Mouse (Mus musculus): Measurements from ENCODE around the gene Slc4a4. TPM values are rescaled to one million over a fixed set of nuclear protein-coding genes. Genes with fewer than 3 reads are reported as not detected.
"Not testable (repeated sequence)": the region's sequence is repeated elsewhere in the genome, so short reads cannot be mapped to it uniquely, and the experiment has no call there.

The Slc4a4 gene
- polyA plus RNA-seq, 1 experiment from 2014 or later: 5.6 TPM

- WGBS: 11% methylated on average over 8 of the region's 8 CpGs
- Histone ChIP-seq H3K27ac (ENCODE audit: poor library complexity, severe bottlenecking) (peak overlapping the region; percentile 83), H3K9me3 (replicated peaks) (no peaks in the 10 kb centered on the region), H3K36me3 (no peaks in the 10 kb centered on the region), H3K9ac (0 out of 2 replicates have a peak overlapping the region, but pooled peaks have one; percentile 38), H3K4me1 (replicated peaks) (peaks cover 19% of the 10 kb centered on the region), H3K4me2 (peak overlapping the region; percentile 47), H3K4me3 (no peak overlapping the region), H3K27me3 (replicated peaks) (no peaks in the 10 kb centered on the region)
- peak; percentile 75; the same call in 1 of the 2 replicates for ATAC-seq (ENCODE audit: insufficient number of reproducible peaks, low FRiP score)
Observed at GRCm38 (mm10) chr5:88981243-88982014, 94.8 kb downstream of the Slc4a4 start.

- H3K9me3 ChIP-seq (replicated peaks): no peaks in the 10 kb centered on the region
- H3K27me3 ChIP-seq (replicated peaks): no peaks in the 10 kb centered on the region
- H3K36me3 ChIP-seq: no peaks in the 10 kb centered on the region
- ATAC-seq (ENCODE audit: insufficient number of reproducible peaks, low FRiP score): no peak
- peaks cover 19% of the 10 kb centered on the region for H3K4me1 ChIP-seq (replicated peaks)
- H3K4me3 ChIP-seq: no peak overlapping the region
- H3K27ac ChIP-seq (ENCODE audit: poor library complexity, severe bottlenecking): peak overlapping the region; percentile 83
- WGBS: 51% methylated on average over 3 of the region's 3 CpGs
- H3K9ac ChIP-seq: no peak overlapping the region
- peak overlapping the region; percentile 47 for H3K4me2 ChIP-seq
Observed at GRCm38 (mm10) chr5:88982040-88982736, 95.6 kb downstream of the Slc4a4 start.

- Histone ChIP-seq H3K27me3 (replicated peaks) (no peaks in the 10 kb centered on the region), H3K36me3 (no peaks in the 10 kb centered on the region), H3K9me3 (replicated peaks) (no peaks in the 10 kb centered on the region), H3K4me2 (no peak overlapping the region), H3K4me1 (replicated peaks) (peaks cover 19% of the 10 kb centered on the region), H3K27ac (ENCODE audit: poor library complexity, severe bottlenecking) (no peak overlapping the region), H3K9ac (no peak overlapping the region), H3K4me3 (no peak overlapping the region)
- WGBS: 95% methylated on average over 2 of the region's 2 CpGs
- no peak for ATAC-seq (ENCODE audit: insufficient number of reproducible peaks, low FRiP score)
Observed at GRCm38 (mm10) chr5:88983170-88983569, 96.6 kb downstream of the Slc4a4 start.

- no peaks in the 10 kb centered on the region for H3K36me3 ChIP-seq
- no peak overlapping the region for H3K4me2 ChIP-seq
- no peak overlapping the region for H3K4me3 ChIP-seq
- no peaks in the 10 kb centered on the region for H3K27me3 ChIP-seq (replicated peaks)
- H3K9me3 ChIP-seq (replicated peaks): no peaks in the 10 kb centered on the region
- ATAC-seq (ENCODE audit: insufficient number of reproducible peaks, low FRiP score): no peak
- H3K27ac ChIP-seq (ENCODE audit: poor library complexity, severe bottlenecking): no peak overlapping the region
- H3K9ac ChIP-seq: no peak overlapping the region
- peaks cover 19% of the 10 kb centered on the region for H3K4me1 ChIP-seq (replicated peaks)
- WGBS: 79% methylated on average over 7 of the region's 7 CpGs
Observed at GRCm38 (mm10) chr5:88983652-88984051, 97.0 kb downstream of the Slc4a4 start.

- Histone ChIP-seq H3K4me1 (replicated peaks) (no peaks in the 10 kb centered on the region), H3K27ac (ENCODE audit: poor library complexity, severe bottlenecking) (no peak overlapping the region), H3K9ac (no peak overlapping the region), H3K27me3 (replicated peaks) (no peaks in the 10 kb centered on the region), H3K9me3 (replicated peaks) (no peaks in the 10 kb centered on the region), H3K4me3 (no peak overlapping the region), H3K36me3 (no peaks in the 10 kb centered on the region), H3K4me2 (no peak overlapping the region)
- ATAC-seq (ENCODE audit: insufficient number of reproducible peaks, low FRiP score): no peak
Observed at GRCm38 (mm10) chr5:88989018-88989417, 102.4 kb downstream of the Slc4a4 start.

- H3K4me1 ChIP-seq (replicated peaks): no peaks in the 10 kb centered on the region
- no peaks in the 10 kb centered on the region for H3K36me3 ChIP-seq
- H3K4me2 ChIP-seq: no peak overlapping the region
- H3K9me3 ChIP-seq (replicated peaks): no peaks in the 10 kb centered on the region
- 78% methylated on average over 9 of the region's 9 CpGs for WGBS
- H3K9ac ChIP-seq: no peak overlapping the region
- no peak overlapping the region for H3K27ac ChIP-seq (ENCODE audit: poor library complexity, severe bottlenecking)
- H3K4me3 ChIP-seq: no peak overlapping the region
- no peaks in the 10 kb centered on the region for H3K27me3 ChIP-seq (replicated peaks)
- ATAC-seq (ENCODE audit: insufficient number of reproducible peaks, low FRiP score): no peak
Observed at GRCm38 (mm10) chr5:88990196-88990747, 103.7 kb downstream of the Slc4a4 start.

- not testable (repeated sequence) for H3K9me3 ChIP-seq (replicated peaks); H3K4me2 ChIP-seq; H3K36me3 ChIP-seq; H3K27me3 ChIP-seq (replicated peaks); ATAC-seq (ENCODE audit: insufficient number of reproducible peaks, low FRiP score); H3K9ac ChIP-seq; H3K4me1 ChIP-seq (replicated peaks); H3K4me3 ChIP-seq; H3K27ac ChIP-seq (ENCODE audit: poor library complexity, severe bottlenecking)
- 81% methylated on average over 2 of the region's 2 CpGs for WGBS
Observed at GRCm38 (mm10) chr5:88991309-88991708, 104.7 kb downstream of the Slc4a4 start.

GRCm38 (mm10) chr5:88994533-88994932 lies 107.9 kb downstream of the Slc4a4 start:
- no peaks in the 10 kb centered on the region for H3K4me1 ChIP-seq (replicated peaks)
- H3K9ac ChIP-seq: no peak overlapping the region
- no peaks in the 10 kb centered on the region for H3K9me3 ChIP-seq (replicated peaks)
- H3K36me3 ChIP-seq: no peaks in the 10 kb centered on the region
- WGBS: 87% methylated on average over 5 of the region's 5 CpGs
- H3K27me3 ChIP-seq (replicated peaks): no peaks in the 10 kb centered on the region
- no peak overlapping the region for H3K4me3 ChIP-seq
- ATAC-seq (ENCODE audit: insufficient number of reproducible peaks, low FRiP score): no peak
- H3K4me2 ChIP-seq: no peak overlapping the region
- no peak overlapping the region for H3K27ac ChIP-seq (ENCODE audit: poor library complexity, severe bottlenecking)

- Histone ChIP-seq H3K27ac (ENCODE audit: poor library complexity, severe bottlenecking) (no peak overlapping the region), H3K9ac (no peak overlapping the region)
Observed at GRCm38 (mm10) chr5:88996246-88996645, 109.6 kb downstream of the Slc4a4 start.

GRCm38 (mm10) chr5:88997277-88997676 lies 110.7 kb downstream of the Slc4a4 start:
- H3K27ac ChIP-seq (ENCODE audit: poor library complexity, severe bottlenecking): no peak overlapping the region
- no peaks in the 10 kb centered on the region for H3K27me3 ChIP-seq (replicated peaks)
- no peak for ATAC-seq (ENCODE audit: insufficient number of reproducible peaks, low FRiP score)

More at GRCm38 (mm10) chr5:88996246-88996645, 109.6 kb downstream of the Slc4a4 start:
- Histone ChIP-seq H3K4me2 (no peak overlapping the region), H3K27me3 (replicated peaks) (no peaks in the 10 kb centered on the region), H3K4me1 (replicated peaks) (no peaks in the 10 kb centered on the region), H3K36me3 (no peaks in the 10 kb centered on the region), H3K9me3 (replicated peaks) (peaks cover 4% of the 10 kb centered on the region), H3K4me3 (no peak overlapping the region)
- no peak for ATAC-seq (ENCODE audit: insufficient number of reproducible peaks, low FRiP score)
- WGBS: 89% methylated on average over 8 of the region's 8 CpGs

GRCm38 (mm10) chr5:88999793-89000192 lies 113.2 kb downstream of the Slc4a4 start:
- Histone ChIP-seq H3K9ac (no peak overlapping the region), H3K4me3 (no peak overlapping the region), H3K27ac (ENCODE audit: poor library complexity, severe bottlenecking) (no peak overlapping the region), H3K4me1 (replicated peaks) (no peaks in the 10 kb centered on the region), H3K9me3 (replicated peaks) (peaks cover 4% of the 10 kb centered on the region), H3K27me3 (replicated peaks) (no peaks in the 10 kb centered on the region), H3K4me2 (no peak overlapping the region), H3K36me3 (no peaks in the 10 kb centered on the region)
- 83% methylated on average over 6 of the region's 6 CpGs for WGBS
- ATAC-seq (ENCODE audit: insufficient number of reproducible peaks, low FRiP score): no peak

More at GRCm38 (mm10) chr5:88997277-88997676, 110.7 kb downstream of the Slc4a4 start:
- Histone ChIP-seq H3K4me2 (no peak overlapping the region), H3K9me3 (replicated peaks) (peaks cover 4% of the 10 kb centered on the region), H3K9ac (no peak overlapping the region), H3K4me1 (replicated peaks) (no peaks in the 10 kb centered on the region), H3K4me3 (no peak overlapping the region), H3K36me3 (no peaks in the 10 kb centered on the region)
- 73% methylated on average over 6 of the region's 6 CpGs for WGBS

Data from heart, embryonic 12.5 days (tissue).